Mouse (Mus musculus): ENCODE measurements around the gene Akap13. TPM values are rescaled to one million over a fixed set of nuclear protein-coding genes. Genes with fewer than 3 reads are reported as not detected.

Akap13 gene
- total RNA-seq, 2 experiments from 2014 or later = 53.7 to 59.6 TPM

DNA sequence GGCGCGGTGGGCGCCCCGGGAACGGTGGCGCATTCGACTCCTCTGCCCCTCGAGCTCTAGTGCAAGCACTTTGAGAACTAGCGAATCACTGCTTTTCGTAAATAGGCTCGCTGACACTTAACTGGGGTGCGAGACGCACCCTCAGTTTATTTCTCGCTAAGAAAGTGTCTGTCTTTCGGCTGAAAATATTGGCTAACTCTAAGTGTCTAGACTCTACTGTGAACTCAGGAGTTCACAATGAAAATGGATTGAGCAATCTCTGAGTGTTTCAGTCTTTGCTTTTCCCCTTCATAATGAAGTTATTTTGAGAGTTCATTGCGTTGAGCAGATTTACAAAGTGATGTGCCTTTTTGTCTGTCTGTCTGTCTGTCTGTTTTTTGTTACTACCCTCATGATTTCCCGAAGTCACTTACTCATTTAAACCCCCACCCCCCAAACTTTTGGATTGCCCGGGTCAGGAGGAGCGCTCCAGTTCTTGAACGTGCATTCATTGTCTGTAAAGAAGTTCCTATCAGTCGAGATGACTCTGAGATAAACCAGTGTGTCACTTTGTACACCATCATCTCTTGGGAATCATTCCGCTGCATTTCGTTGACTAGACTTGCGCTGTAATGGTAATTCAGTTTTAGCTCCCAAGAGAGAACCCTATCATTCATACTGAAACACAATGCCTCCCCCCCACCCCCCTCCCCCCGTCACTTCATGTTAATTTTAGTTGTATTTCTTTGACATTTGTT lies 986 bp downstream of the Akap13 start:
- no peak for DNase-seq (ENCODE audit: low spot score in 2 of 2)

DNA sequence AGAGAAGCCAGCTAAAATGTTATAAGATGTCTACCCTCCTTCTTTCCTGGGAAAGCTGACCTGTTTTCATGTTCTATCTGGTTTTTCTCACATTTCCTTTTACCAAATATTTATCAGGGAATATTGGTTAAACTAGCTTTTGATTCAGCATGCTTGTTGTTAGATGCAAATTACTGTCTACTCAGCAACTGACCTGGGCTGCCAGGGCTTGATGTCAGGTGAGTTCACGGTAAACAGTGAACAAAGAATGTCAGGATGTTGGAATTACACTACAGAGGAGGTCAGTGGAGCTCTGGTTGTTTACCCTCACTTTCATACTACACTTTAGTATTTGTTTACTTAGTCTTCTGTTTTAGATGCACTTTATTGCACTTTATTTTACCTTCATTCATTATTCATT lies 5.0 kb downstream of the Akap13 start:
- no peak for DNase-seq (ENCODE audit: low spot score in 2 of 2)

DNA sequence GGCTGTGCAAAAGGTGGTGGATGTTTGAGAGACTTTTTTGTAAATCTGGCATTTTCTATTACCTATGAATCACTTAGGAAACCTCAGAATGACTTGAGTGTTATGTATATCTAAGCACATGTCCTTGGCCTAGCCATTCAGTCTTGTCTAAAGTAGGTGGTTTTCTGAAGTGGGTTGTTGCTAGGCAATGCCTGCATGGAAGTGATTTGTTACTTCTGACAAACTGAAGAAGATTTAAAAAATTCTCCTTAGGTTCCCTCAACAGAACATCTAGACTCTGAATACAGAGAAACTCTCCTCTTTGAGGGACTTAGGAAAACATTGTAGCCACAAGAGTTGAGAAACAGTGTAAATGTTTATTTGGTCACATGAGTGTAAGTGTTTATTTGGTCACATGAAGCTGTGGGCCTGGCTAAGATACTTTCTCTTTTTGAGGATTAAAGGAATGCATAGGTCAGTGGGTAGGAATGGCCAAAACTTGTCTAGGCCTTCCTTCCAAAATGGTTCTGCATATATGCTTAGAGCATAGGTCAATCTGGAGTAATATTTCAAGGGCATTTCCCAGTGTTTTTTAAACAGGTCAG lies 8.3 kb downstream of the Akap13 start:
- DNase-seq (ENCODE audit: low spot score in 2 of 2) = no peak

DNA sequence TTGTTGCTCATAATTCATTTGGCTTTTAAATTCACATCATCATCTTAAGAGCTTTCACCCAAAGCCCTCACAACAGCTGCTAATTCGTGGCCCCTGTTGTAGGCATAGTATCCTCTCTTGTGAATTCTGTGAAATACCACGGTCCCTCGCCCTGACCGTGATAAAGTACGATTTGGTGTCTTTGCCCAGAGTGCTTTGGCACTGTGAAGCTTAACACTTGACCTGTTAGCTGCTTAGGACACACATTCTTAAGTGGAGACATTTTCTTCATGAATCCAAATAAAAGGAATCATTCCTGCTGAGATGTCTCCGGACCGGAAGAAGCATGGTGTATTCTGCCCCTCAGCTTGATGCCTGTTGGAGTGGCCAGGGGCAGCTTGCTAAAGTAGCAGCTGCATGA lies 12.5 kb downstream of the Akap13 start:
- DNase-seq (ENCODE audit: low spot score in 2 of 2) = no peak

DNA sequence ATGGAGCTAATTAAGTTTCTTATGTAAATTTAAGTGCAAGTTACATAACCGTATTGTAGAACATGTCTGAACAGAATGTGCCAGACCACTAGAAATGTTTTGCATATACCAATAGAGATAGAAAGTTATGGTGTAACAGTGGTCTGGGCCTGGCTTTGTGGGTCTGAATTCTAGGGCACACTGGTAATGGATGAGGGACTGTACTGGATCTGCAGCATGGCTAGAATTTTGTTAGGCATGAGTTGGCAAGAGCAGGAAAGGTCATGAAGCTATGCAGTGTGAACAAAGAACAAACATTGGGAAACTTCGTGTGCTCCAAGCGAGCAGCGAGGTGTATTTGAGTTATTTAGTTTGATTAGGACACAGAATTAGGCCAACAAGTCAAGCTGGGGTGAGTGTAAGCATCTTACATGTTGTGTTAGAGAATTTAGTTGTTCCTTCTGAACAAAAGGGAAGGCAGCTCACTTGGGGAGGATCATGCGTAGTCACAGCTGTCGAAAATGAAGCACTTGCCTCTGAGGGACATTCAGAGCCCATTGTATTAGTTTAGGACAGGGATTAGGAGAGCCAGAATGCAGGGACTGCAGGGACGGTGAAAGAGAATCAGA lies 15.1 kb downstream of the Akap13 start:
- DNase-seq (ENCODE audit: low spot score in 2 of 2) = no peak

DNA sequence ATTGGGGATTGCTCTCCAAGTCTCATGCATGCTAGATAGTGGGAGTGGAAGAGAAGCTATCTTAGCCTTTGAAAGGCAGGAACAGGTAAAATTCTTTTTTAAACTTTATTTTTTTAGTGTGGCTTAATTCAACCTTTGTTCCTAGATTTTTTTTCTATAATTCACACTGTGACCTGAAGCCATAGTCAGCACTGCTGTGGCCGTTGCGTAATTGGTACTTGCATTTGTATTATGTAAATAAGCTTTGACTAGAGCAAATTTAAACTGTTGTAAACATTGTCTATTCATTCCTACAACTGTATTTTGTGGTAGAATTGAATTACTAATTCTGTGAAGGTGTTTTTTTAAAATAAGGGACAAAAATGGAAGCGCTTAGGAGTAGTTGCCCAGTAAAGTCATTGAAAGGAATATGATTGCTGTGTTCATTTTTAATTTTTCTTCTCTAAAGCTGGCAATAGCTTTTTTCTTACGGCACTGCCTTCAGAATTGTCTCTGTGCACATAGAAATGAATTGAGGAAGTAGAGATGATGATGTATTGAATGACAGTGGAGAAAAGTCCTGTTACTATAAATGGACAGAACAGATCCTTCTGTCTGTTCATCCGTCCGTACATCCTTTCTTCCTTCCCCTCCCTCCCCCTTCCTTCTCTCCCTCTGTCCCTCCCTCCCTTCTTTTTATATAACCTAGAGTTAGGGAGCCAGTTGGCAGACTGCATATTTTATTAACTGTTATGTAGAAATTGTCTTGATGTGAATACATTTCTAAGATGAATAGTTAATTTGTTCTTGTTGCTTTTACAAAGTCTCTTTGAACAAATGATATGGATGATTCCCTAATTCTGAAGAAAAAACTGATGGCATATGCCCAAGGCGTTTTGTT lies 17.2 kb downstream of the Akap13 start:
- DNase-seq (ENCODE audit: low spot score in 2 of 2) = peak in 1 of 2 experiments; percentile 19

DNA sequence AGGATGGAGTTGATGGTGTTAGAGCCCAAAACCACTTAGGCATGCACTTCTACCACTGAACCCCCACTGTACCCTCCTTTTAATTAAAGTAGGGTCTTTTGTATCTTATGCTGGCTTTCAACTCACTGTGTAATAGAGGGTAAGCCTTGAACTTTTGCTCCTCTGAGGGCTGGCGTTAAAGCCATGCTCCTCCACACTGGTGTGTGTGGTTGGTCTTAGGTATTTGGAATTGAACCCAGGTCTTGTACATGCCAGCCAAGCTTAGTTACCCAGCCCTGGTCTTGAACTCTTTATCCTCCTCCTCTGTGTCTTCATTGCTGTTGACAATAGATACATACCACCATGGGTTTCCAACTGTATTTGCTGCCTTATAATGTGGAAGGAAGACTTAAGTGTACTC lies 18.0 kb downstream of the Akap13 start:
- no peak for DNase-seq (ENCODE audit: low spot score in 2 of 2)

DNA sequence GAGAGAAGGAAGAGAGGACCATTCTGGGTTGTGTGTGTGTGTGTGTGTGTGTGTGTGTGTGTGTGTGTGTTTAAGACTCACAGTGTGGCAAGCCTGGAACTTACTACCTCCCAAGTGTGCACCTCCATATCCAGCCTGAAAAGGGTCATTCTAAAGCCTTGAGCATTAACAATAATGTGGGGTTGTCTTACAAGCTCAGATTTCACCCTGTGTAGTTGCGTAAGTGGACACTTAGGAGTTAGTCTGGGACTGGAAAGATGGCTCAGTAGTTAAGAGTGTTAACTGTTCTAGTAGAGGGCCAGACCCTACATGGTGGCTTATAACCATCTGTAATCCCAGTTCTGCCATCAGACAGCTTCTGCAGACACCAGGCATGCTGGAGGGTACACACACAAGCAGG lies 18.7 kb downstream of the Akap13 start:
- no peak for DNase-seq (ENCODE audit: low spot score in 2 of 2)

DNA sequence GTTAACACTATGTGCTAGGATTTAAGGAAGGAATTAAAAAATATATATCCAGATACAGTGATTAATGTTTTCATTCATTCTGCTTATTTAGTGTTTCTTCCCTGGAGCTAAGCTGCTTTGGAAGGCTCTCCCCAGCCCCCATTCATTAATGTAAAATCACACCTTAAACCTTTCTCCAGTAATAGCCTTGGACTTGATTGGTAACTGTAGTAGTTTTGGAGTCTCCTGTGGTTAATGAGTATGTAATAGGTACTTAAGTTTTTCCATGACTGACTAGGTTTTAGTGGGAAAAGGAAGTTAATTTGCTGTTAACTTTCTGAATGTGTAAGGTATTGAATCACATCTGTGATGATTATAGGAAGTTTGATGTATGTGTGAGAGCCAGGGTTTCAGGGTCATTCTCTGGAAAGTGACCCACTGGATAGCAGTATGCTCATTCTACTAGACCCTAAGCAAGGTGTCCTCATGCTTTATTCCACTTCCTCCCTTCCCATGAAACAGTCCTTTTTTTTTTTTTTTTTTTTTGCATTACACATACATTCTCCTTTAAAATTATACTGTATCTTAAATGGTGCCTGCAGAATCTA lies 19.3 kb downstream of the Akap13 start:
- DNase-seq (ENCODE audit: low spot score in 2 of 2) = no peak

DNA sequence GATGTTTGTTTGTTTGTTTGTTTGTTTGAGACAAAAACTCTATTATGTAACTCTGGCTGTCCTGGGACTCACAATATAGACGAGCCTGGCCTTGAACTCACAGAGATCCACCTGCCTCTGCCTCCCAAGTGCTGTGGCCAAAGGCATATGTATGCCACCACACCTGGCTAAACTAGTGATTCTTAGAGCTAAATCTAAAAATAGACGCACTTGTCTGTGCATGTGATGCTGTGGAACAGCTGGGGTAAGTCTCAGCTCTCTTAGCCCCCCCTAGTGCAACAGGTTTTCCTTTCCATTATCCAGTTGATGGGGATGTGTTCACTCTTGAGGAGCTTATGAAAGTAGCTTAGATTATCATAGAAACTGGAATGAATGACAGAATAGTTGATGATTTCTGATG lies 22.7 kb downstream of the Akap13 start:
- DNase-seq (ENCODE audit: low spot score in 2 of 2) = no peak

DNA sequence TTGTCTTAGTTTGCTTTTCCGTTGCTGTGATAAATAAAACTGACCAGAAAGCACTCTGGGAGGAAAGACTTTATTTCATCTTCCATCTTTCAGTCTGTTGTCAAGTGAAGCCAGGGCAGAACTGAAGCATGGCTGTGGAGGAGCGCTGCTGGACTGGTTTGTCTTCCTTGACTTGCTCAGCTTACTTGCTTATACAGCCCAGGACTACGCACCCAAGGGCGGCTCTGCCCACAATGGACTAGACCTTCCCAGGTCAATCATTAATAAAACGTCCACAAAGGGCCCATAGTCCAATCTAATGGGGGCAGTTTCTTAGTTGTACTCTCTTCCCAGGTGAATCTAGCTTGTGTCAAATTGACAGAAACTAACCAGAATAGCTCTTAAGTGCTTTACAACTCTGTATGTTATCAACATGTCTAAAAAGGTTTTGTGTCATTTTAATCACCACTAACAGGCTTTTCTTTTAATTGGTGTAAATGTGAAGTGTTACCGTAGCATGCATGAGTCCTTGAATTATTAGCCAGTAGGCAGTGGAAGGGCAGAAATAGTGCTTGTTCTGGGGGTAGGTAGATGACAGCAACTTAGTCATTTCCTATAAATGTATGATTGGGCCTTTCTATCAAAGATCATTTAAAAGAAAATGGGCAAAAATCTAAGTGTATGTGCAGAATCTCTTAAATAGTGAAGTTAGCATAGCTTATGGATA lies 25.5 kb downstream of the Akap13 start:
- DNase-seq (ENCODE audit: low spot score in 2 of 2) = no peak

DNA sequence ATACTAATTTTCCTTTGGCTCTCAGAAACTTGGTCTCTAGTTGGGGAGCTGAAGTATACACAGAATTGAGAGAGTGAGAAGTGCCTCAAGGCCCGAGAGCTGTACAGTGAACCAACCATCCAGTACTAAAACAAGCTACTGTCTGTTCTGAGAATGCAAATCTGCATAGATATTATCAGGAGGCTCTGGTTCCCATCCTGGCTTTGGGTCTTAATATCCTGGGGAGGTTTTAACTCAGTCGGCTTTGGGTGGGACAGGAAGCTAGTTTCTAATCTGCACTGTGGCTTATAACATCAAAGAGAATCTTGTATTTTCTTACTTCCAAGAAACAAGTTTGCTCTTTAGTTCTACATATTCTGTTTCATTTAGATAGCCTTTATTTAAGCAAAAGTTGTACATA lies 30.7 kb downstream of the Akap13 start:
- DNase-seq (ENCODE audit: low spot score in 2 of 2) = no peak

DNA sequence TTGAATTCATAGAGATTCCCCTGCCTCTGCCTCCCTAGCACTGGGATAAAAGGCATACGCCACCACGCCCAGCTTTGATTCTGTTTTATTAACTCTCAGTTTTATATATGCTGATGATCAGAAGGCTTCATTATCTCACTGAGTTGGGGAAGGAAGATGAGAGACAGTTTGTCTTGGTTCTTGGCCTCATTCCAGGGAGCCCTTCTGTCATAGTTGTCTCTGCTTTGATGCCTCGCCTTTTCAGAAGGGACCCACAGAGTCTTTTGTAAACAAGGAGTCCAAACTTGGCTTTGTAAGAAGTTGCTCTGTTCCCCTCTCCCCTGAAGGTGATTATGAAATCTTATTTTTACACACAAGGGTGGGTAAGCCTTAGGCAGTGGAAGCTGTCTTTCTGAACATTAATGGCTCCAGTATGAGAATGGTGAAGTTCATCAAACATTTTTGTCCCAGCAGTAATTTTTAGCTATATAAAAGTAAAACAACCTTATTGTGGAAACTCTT lies 40.7 kb downstream of the Akap13 start:
- DNase-seq (ENCODE audit: low spot score in 2 of 2) = peak; percentile 9 to 63

DNA sequence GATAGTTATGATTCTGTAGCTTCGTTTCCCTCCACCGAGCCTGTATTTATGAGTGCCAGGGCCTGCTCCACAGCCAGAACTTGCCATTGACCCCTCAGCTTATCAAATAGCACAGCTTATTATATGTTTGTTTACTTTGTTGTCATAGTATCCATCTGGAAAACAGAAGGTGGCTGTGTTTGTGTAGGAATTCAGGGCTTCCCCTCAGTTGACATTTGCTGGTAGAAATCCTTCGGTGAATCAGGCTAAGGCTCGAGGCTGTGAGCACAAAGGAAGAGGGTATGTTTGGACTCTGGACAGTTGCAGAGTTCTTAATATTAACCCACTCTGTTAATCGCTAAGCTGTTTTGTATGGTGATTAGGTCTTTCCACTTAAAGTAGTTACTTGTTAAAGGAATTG lies 43.3 kb downstream of the Akap13 start:
- no peak for DNase-seq (ENCODE audit: low spot score in 2 of 2)

DNA sequence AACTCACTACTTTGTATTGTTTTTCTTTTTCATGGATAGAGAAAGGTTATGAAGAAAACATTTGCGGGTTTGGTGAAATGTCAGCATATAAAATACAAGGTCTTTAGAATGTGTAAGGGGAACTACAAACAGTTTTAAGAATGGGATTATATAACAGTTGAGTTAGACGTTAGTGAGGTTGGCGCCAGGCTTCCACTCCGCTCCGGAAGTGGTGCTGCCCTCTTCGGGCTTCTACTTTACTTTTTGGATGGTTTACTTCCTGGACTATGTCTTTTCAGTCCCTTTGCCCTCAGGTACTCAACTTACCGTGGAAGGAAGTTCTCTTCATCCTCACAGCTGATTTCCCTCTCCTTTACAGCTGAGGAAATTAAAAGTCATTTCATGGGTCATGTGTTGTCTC lies 43.9 kb downstream of the Akap13 start:
- no peak for DNase-seq (ENCODE audit: low spot score in 2 of 2)

DNA sequence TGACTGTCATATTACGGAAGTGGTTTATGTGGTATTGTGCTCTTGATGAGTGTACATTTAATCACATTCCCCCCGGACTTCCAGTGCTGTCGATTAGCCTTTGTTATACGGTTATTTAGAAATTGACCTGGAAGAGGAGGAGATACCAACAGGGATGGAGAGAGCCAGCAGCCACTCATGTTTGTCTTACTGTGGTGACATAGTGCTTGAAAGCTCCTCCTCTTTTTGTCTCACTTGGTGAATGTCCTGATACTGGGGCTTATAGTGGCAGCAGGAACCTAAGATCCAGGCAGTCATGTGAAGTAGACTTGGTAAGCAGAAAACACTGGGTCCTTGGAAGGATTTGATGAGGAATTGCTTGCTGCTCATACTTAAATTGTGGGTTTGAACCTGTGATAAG lies 44.8 kb downstream of the Akap13 start:
- no peak for DNase-seq (ENCODE audit: low spot score in 2 of 2)

DNA sequence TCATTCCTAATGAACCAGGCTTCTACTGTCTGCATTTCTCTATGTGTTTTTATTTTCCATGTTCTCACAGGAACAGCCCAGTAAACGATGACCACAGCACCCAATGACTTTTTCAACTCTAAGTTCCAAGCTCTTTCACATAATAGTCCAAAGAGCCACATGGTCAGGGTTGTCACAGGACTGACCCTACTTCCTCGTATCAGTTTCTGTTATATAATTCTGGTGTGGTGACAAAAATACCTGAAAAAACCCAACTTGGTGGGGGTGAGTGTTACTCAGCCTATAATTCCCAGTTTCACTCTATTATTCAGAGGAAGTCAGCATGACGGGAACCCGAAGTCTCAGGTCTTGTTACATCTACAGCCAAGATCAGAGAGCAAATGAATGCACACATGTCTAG lies 45.5 kb downstream of the Akap13 start:
- DNase-seq (ENCODE audit: low spot score in 2 of 2) = no peak

DNA sequence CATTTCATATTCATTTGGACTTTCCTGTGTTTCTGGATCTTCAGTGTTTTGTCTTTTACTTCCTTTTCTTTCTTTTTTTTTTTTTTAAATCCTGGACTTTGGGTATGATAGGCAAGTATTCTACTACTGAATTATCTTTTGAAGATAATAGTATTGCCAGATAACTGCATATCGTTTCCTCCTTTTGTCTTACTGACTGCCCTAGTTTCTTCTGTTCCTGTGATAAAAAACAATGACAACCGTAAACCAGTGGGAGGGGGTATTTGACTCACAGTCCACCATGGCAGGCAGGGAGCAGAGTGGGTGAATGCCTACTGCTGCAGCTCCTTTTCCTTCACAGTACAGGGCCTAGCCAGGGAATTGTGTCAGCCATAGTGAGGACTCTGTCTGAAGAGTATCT lies 49.2 kb downstream of the Akap13 start:
- no peak for DNase-seq (ENCODE audit: low spot score in 2 of 2)

DNA sequence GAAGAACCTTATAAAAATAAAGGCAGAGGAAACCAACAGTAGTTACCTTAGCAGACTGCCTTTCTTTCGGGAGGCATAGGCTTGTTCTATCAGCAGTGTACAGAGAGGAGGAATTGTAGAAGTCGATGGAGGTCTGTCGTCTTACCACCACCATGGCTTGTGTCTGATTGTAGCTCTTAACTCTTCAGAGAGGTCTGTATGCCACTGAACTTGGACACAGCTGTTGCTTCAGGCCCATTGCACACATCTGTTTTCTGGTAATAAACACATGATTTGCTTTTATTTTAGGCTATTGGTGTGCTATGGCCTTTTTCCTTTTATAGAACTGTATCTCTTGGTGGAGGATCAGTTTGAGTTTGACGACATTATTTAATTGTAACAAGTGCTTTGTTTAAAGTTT lies 51.3 kb downstream of the Akap13 start:
- DNase-seq (ENCODE audit: low spot score in 2 of 2) = no peak

DNA sequence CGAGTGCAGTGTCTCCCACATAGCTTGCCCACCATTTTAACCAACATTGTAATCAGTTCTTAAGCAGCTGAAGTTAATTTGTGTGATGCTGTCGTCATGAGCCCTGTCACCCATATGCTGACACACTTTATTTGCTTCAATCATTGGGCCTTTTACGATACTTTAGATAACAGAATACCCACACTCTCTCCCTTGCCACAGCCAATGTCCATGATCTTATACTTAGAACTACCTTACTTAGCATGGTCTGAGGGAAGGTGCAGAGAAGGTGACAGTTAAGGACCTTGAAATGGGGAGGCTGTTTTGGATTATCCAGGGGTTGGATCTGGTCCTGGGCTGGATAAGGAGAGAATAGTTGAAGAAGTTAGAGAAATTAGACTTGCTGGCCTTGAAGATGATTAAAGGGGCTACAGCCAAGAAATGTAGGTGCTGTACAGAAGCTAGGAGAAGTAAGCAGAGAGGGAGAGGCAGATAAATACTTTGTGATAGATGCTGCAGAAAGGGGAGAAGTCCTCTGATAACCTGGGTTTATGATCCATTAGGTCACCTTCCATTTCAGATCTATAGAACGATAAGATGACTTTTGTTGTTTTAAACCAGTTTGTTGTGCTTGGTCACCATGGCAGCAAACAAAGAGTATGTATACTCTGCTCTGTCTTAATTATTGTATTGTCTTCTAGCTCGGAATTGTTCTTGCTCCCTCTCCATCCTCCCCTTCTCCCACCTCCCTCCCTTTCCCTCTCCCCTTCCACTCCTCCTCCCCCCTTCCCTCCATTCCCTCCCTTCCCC lies 53.9 kb downstream of the Akap13 start:
- no peak for DNase-seq (ENCODE audit: low spot score in 2 of 2)
